Mouse (Mus musculus) heart, adult 2 months (tissue): ENCODE results near the gene Klf9. TPM values are rescaled to one million over a fixed set of nuclear protein-coding genes. Genes with fewer than 3 reads are reported as not detected.

ENCODE experiments used
- DNase-seq, 2 experiments: peaks; one replicate each; pipeline ENCODE4 v3.0.0; 2021
- H3K27ac ChIP-seq: fragments of 200-600 bp; 2 replicates; pipeline ENCODE4 v1.8.1; 2022
- H3K27me3 ChIP-seq: fragments of 200-500 bp; 2 replicates; pipeline ENCODE4 v1.6.1; 2012; ENCODE audit warnings: mild to moderate bottlenecking, low read length, inconsistent platforms, mixed read lengths; ENCODE audit not compliant: control insufficient read depth, insufficient read depth
- H3K36me3 ChIP-seq: fragments of 200-500 bp; 2 replicates; pipeline ENCODE4 v1.6.1; 2012; ENCODE audit warnings: low read length, inconsistent platforms; ENCODE audit not compliant: control insufficient read depth, insufficient read depth
- H3K4me1 ChIP-seq: fragments of 200-500 bp; 2 replicates; pipeline ENCODE4 v1.6.1; 2011; ENCODE audit warnings: low read length; ENCODE audit not compliant: control insufficient read depth, insufficient read depth
- H3K4me3 ChIP-seq: fragments of 200-600 bp; 2 replicates; pipeline ENCODE4 v1.8.1; 2022
- H3K79me2 ChIP-seq: fragments of 200-500 bp; replicated peaks from 2 replicates; pipeline ENCODE4 v1.6.1; 2012; ENCODE audit warnings: mild to moderate bottlenecking, inconsistent platforms, low read length, moderate library complexity, mixed read lengths; ENCODE audit not compliant: control insufficient read depth, insufficient read depth
- H3K9ac ChIP-seq: fragments of 200-500 bp; 2 replicates; pipeline ENCODE4 v1.6.1; 2012; ENCODE audit warnings: low read depth, mild to moderate bottlenecking, control low read depth, inconsistent platforms, low read length, mixed read lengths
- CTCF ChIP-seq: fragments of 200-600 bp; IDR thresholded peaks from 2 replicates; pipeline ENCODE4 v1.8.1; 2022; ENCODE audit warnings: antibody characterized with exemption, mild to moderate bottlenecking, moderate library complexity
- EP300 ChIP-seq: fragments of 200-500 bp; IDR thresholded peaks from 2 replicates; pipeline ENCODE4 v1.6.1; 2011; ENCODE audit warnings: low read depth, low read length, control low read depth; ENCODE audit not compliant: insufficient read depth
- POLR2A ChIP-seq: fragments of 200-500 bp; IDR thresholded peaks from 2 replicates; pipeline ENCODE4 v1.6.1; 2011; ENCODE audit warnings: mild to moderate bottlenecking, low read depth, low read length, control low read depth; ENCODE audit not compliant: insufficient read depth
- WGBS: fragments of 180-500 bp; shearing (Covaris S2); methylation state at CpG from one replicate; pipeline ENCODE4 v1.1.7; 2018; 5-methylcytosine and 5-hydroxymethylcytosine counted together
- intact Hi-C: fragments of 180-260 bp; cut with DNase I; formaldehyde crosslinking; loops from one replicate; pipeline ENCODE4 v1.15.1; 2025
- polyA plus RNA-seq: library from polyadenylated mRNA; depleted of rRNA; stranded (reverse); fragments of >200 nt; gene quantifications from 2 replicates; pipeline ENCODE4 v1.2.3, GENCODE M21; 2012
- total RNA-seq, 2 experiments: library from RNA; stranded (reverse); gene quantifications; 2 replicates each; pipeline ENCODE4 v1.2.3; 2021

The Klf9 gene
- total and polyA plus RNA-seq, 3 experiments: 40.3 to 142 (median 121) TPM

- no peak for TF ChIP-seq CTCF
- no peak for TF ChIP-seq POLR2A
- no peak for TF ChIP-seq EP300
- Histone ChIP-seq H3K36me3 (peaks cover 10% of the 10 kb centered on the region), H3K79me2 (peaks cover 1% of the 10 kb centered on the region; the same call in 1 of the 2 replicates), H3K4me1 (peaks cover 2% of the 10 kb centered on the region; the same call in 1 of the 2 replicates), H3K27me3 (no peaks in the 10 kb centered on the region), H3K27ac (no peak overlapping the region), H3K9ac (no peak overlapping the region), H3K4me3 (no peak overlapping the region)
- no peak for DNase-seq
- WGBS: 77% methylated on average over 5 of the region's 5 CpGs
- intact Hi-C loops: no loop called here
Observed at GRCm38 (mm10) chr19:23170476-23170875, 29.4 kb downstream of the Klf9 start.

- H3K79me2 ChIP-seq: peaks cover 1% of the 10 kb centered on the region; the same call in 1 of the 2 replicates
- WGBS: 74% methylated on average over 2 of the region's 2 CpGs
- DNase-seq: no peak
Observed at GRCm38 (mm10) chr19:23171136-23171535, 30.1 kb downstream of the Klf9 start.

GRCm38 (mm10) chr19:23175090-23175489, 34.1 kb downstream of the Klf9 start:
- Histone ChIP-seq H3K27ac (no peak overlapping the region), H3K4me3 (no peak overlapping the region), H3K9ac (no peak overlapping the region), H3K27me3 (no peaks in the 10 kb centered on the region), H3K36me3 (no peaks in the 10 kb centered on the region), H3K79me2 (no peaks in the 10 kb centered on the region), H3K4me1 (no peaks in the 10 kb centered on the region)
- TF ChIP-seq POLR2A (no peak), EP300 (no peak), CTCF (no peak)
- 78% methylated on average over 3 of the region's 3 CpGs for WGBS
- intact Hi-C loops: no loop called here
- no peak for DNase-seq

More at GRCm38 (mm10) chr19:23171136-23171535, 30.1 kb downstream of the Klf9 start:
- Histone ChIP-seq H3K4me3 (no peak overlapping the region), H3K27me3 (no peaks in the 10 kb centered on the region), H3K36me3 (peaks cover 5% of the 10 kb centered on the region), H3K4me1 (peaks cover 2% of the 10 kb centered on the region; the same call in 1 of the 2 replicates), H3K27ac (no peak overlapping the region), H3K9ac (no peak overlapping the region)
- intact Hi-C loops: no loop called here
- TF ChIP-seq CTCF: no peak
- no peak for TF ChIP-seq EP300
- no peak for TF ChIP-seq POLR2A

GRCm38 (mm10) chr19:23175511-23175910, 34.5 kb downstream of the Klf9 start:
- intact Hi-C loops: no loop called here
- Histone ChIP-seq H3K4me1 (no peaks in the 10 kb centered on the region), H3K27ac (no peak overlapping the region), H3K9ac (no peak overlapping the region), H3K27me3 (no peaks in the 10 kb centered on the region), H3K4me3 (no peak overlapping the region), H3K79me2 (no peaks in the 10 kb centered on the region), H3K36me3 (no peaks in the 10 kb centered on the region)
- DNase-seq: no peak
- TF ChIP-seq CTCF (no peak), POLR2A (no peak), EP300 (no peak)
- 77% methylated on average over 2 of the region's 2 CpGs for WGBS

- H3K79me2 ChIP-seq: no peaks in the 10 kb centered on the region
- no peak overlapping the region for H3K9ac ChIP-seq
- DNase-seq: no peak
- TF ChIP-seq CTCF (no peak), POLR2A (no peak), EP300 (no peak)
- no peaks in the 10 kb centered on the region for H3K4me1 ChIP-seq
- H3K36me3 ChIP-seq: no peaks in the 10 kb centered on the region
- H3K27me3 ChIP-seq: no peaks in the 10 kb centered on the region
- WGBS: 90% methylated on average over 3 of the region's 3 CpGs
- no peak overlapping the region for H3K27ac ChIP-seq
- intact Hi-C loops: no loop called here
- no peak overlapping the region for H3K4me3 ChIP-seq
Observed at GRCm38 (mm10) chr19:23178533-23178932, 37.5 kb downstream of the Klf9 start.

DNA sequence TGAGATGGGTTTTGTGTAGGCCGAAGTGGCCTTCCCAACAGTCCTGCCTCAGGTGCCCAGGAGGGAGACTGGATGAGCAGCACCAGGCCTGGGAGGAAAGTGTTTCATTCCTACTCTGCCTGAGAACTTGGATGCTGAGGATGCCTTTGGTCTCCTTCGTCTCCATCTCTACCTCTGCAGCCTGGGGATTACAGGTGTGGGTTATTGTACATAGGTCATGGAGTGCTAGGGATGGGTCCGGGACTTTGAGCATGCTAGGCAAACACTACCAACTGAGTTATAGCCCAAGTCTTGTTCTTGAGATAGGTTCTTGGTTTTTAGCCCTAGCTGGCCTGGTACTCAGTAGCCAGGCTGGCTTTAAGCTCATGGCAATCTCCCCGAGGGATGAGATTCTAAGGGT, 42.5 kb downstream of the Klf9 start:
- no peaks in the 10 kb centered on the region for H3K27me3 ChIP-seq
- no peak for DNase-seq
- 98% methylated on average over 4 of the region's 4 CpGs for WGBS
- no peaks in the 10 kb centered on the region for H3K79me2 ChIP-seq
- no peaks in the 10 kb centered on the region for H3K4me1 ChIP-seq
- TF ChIP-seq CTCF (no peak), POLR2A (no peak), EP300 (no peak)
- intact Hi-C loops: no loop called here
- no peak overlapping the region for H3K27ac ChIP-seq
- no peak overlapping the region for H3K4me3 ChIP-seq
- H3K9ac ChIP-seq: no peak overlapping the region
- no peaks in the 10 kb centered on the region for H3K36me3 ChIP-seq
